Mouse (Mus musculus): ENCODE measurements around the gene Creg1.
A peak's percentile ranks its signal among the peaks of the same experiment; 100 is the strongest.

Creg1 gene

GRCm38 (mm10) chr1:165763635-165764372, at the start of gene Creg1:
Gene Creg1 (plus strand): TSS chr1:165763746.
- ATAC-seq (ENCODE audit: insufficient number of reproducible peaks, low FRiP score, low TSS enrichment) = peak; percentile 99

- ATAC-seq (ENCODE audit: insufficient number of reproducible peaks, low FRiP score, low TSS enrichment) = no peak
These were observed 49.7 kb upstream of the Creg1 start for GRCm38 (mm10) chr1:165713798-165714197.

GRCm38 (mm10) chr1:165716426-165716825, 47.1 kb upstream of the Creg1 start:
- no peak for ATAC-seq (ENCODE audit: insufficient number of reproducible peaks, low FRiP score, low TSS enrichment)

GRCm38 (mm10) chr1:165717711-165718542, 45.6 kb upstream of the Creg1 start:
- ATAC-seq (ENCODE audit: insufficient number of reproducible peaks, low FRiP score, low TSS enrichment) = no peak

- no peak for ATAC-seq (ENCODE audit: insufficient number of reproducible peaks, low FRiP score, low TSS enrichment)
These were observed 44.9 kb upstream of the Creg1 start for GRCm38 (mm10) chr1:165718543-165719105.

GRCm38 (mm10) chr1:165722531-165723123, 40.9 kb upstream of the Creg1 start:
- no peak for ATAC-seq (ENCODE audit: insufficient number of reproducible peaks, low FRiP score, low TSS enrichment)

GRCm38 (mm10) chr1:165724219-165725033, 39.1 kb upstream of the Creg1 start:
- ATAC-seq (ENCODE audit: insufficient number of reproducible peaks, low FRiP score, low TSS enrichment) = no peak

GRCm38 (mm10) chr1:165725039-165725644, 38.4 kb upstream of the Creg1 start:
- no peak for ATAC-seq (ENCODE audit: insufficient number of reproducible peaks, low FRiP score, low TSS enrichment)

GRCm38 (mm10) chr1:165726986-165727385, 36.6 kb upstream of the Creg1 start:
- no peak for ATAC-seq (ENCODE audit: insufficient number of reproducible peaks, low FRiP score, low TSS enrichment)

- no peak for ATAC-seq (ENCODE audit: insufficient number of reproducible peaks, low FRiP score, low TSS enrichment)
These were observed 35.4 kb upstream of the Creg1 start for GRCm38 (mm10) chr1:165728057-165728639.

GRCm38 (mm10) chr1:165730129-165730528, 33.4 kb upstream of the Creg1 start:
- ATAC-seq (ENCODE audit: insufficient number of reproducible peaks, low FRiP score, low TSS enrichment) = no peak

GRCm38 (mm10) chr1:165731553-165731952, 32.0 kb upstream of the Creg1 start:
- ATAC-seq (ENCODE audit: insufficient number of reproducible peaks, low FRiP score, low TSS enrichment) = no peak

GRCm38 (mm10) chr1:165734840-165735239, 28.7 kb upstream of the Creg1 start:
- no peak for ATAC-seq (ENCODE audit: insufficient number of reproducible peaks, low FRiP score, low TSS enrichment)

- peak; percentile 87 for ATAC-seq (ENCODE audit: insufficient number of reproducible peaks, low FRiP score, low TSS enrichment)
These were observed 27.4 kb upstream of the Creg1 start for GRCm38 (mm10) chr1:165735826-165736818.

- no peak for ATAC-seq (ENCODE audit: insufficient number of reproducible peaks, low FRiP score, low TSS enrichment)
These were observed 26.1 kb upstream of the Creg1 start for GRCm38 (mm10) chr1:165737451-165737850.

- ATAC-seq (ENCODE audit: insufficient number of reproducible peaks, low FRiP score, low TSS enrichment) = no peak
These were observed 25.7 kb upstream of the Creg1 start for GRCm38 (mm10) chr1:165737867-165738266.

- no peak for ATAC-seq (ENCODE audit: insufficient number of reproducible peaks, low FRiP score, low TSS enrichment)
These were observed 24.6 kb upstream of the Creg1 start for GRCm38 (mm10) chr1:165738985-165739384.

GRCm38 (mm10) chr1:165741989-165742388, 21.6 kb upstream of the Creg1 start:
- no peak for ATAC-seq (ENCODE audit: insufficient number of reproducible peaks, low FRiP score, low TSS enrichment)
